Mouse (Mus musculus) liver, embryonic 11.5 days (tissue): Measurements from ENCODE around the gene Fyn. TPM values are rescaled to one million over a fixed set of nuclear protein-coding genes. Genes with fewer than 3 reads are reported as not detected.

Source experiments
- ATAC-seq: fragments of 200-750 bp; cut with Nextera tagmentation; replicated peaks from 2 replicates; pipeline ENCODE4 v1.8.0; 2017; ENCODE audit warnings: moderate number of reproducible peaks, mild to moderate bottlenecking, moderate TSS enrichment, moderate library complexity; ENCODE audit not compliant: low FRiP score
- DNase-seq: peaks from one replicate; pipeline ENCODE4 v3.0.0-alpha.2; 2017; ENCODE audit warnings: low spot score
- H3K27ac ChIP-seq: fragments of 300-500 bp; sonication (generic); 2 replicates; pipeline ENCODE4 v1.5.1; 2014; ENCODE audit warnings: mild to moderate bottlenecking, low read depth, low read length, control low read depth
- H3K27me3 ChIP-seq: fragments of 300-500 bp; sonication (generic); replicated peaks from 2 replicates; pipeline ENCODE4 v1.6.1; 2014; ENCODE audit warnings: low read length, mixed read lengths; ENCODE audit not compliant: control insufficient read depth, insufficient read depth
- H3K36me3 ChIP-seq: fragments of 300-500 bp; sonication (generic); 2 replicates; pipeline ENCODE4 v1.6.1; 2014; ENCODE audit warnings: mild to moderate bottlenecking, low read length, moderate library complexity, mixed read lengths; ENCODE audit not compliant: control insufficient read depth, insufficient read depth
- H3K4me1 ChIP-seq: fragments of 300-500 bp; sonication (generic); replicated peaks from 2 replicates; pipeline ENCODE4 v1.6.1; 2014; ENCODE audit warnings: low read length, mixed read lengths; ENCODE audit not compliant: control insufficient read depth, insufficient read depth
- H3K4me2 ChIP-seq: fragments of 300-500 bp; sonication (generic); 2 replicates; pipeline ENCODE4 v1.6.1; 2014; ENCODE audit warnings: mild to moderate bottlenecking, control low read depth, moderate library complexity
- H3K4me3 ChIP-seq: fragments of 300-500 bp; sonication (generic); 2 replicates; pipeline ENCODE4 v1.5.1; 2014; ENCODE audit warnings: low read depth, low read length, control low read depth
- H3K9ac ChIP-seq: fragments of 300-500 bp; sonication (generic); 2 replicates; pipeline ENCODE4 v1.6.1; 2014; ENCODE audit warnings: low read depth, low read length, control low read depth
- H3K9me3 ChIP-seq: fragments of 300-500 bp; sonication (generic); 2 replicates; pipeline ENCODE4 v1.6.1; 2016; ENCODE audit warnings: low read length, inconsistent platforms, mixed read lengths; ENCODE audit not compliant: control insufficient read depth
- whole genome bisulfite sequencing: fragments of 180-500 bp; shearing (Covaris S2); extraction: QIAGEN DNeasy Blood & Tissue Kit; methylation state at CpG from one replicate; pipeline ENCODE4 v1.1.7; 2014; 5-methylcytosine and 5-hydroxymethylcytosine counted together
- polyA plus RNA-seq: library from polyadenylated mRNA; unstranded; fragments of >200 nt; fragmentation: Nextera tagmentation; extraction: Ambion mirVana; gene quantifications from 2 replicates; pipeline ENCODE4 v1.2.1, GENCODE M21; 2014

Fyn gene
- polyA plus RNA-seq, 1 experiment from 2014 or later: 19.3 TPM

GRCm38 (mm10) chr10:39433893-39434292, 65.2 kb downstream of the Fyn start:
- H3K9me3 ChIP-seq: no peaks in the 10 kb centered on the region
- 86% methylated on average over 7 of the region's 7 CpGs for WGBS
- no peaks in the 10 kb centered on the region for H3K36me3 ChIP-seq
- no peak overlapping the region for H3K27ac ChIP-seq
- no peak overlapping the region for H3K9ac ChIP-seq
- no peak overlapping the region for H3K4me3 ChIP-seq
- no peak overlapping the region for H3K4me2 ChIP-seq
- DNase-seq (no peak), ATAC-seq (no peak)
- H3K4me1 ChIP-seq: 0 out of 2 replicates have a peak, but pooled peaks cover 3% of the 10 kb centered on the region
- H3K27me3 ChIP-seq: no peaks in the 10 kb centered on the region

- 58% methylated on average over 8 of the region's 8 CpGs for WGBS
- ATAC-seq: no peak
- no peak for DNase-seq
These were observed 66.2 kb downstream of the Fyn start for GRCm38 (mm10) chr10:39434758-39435448.

DNA sequence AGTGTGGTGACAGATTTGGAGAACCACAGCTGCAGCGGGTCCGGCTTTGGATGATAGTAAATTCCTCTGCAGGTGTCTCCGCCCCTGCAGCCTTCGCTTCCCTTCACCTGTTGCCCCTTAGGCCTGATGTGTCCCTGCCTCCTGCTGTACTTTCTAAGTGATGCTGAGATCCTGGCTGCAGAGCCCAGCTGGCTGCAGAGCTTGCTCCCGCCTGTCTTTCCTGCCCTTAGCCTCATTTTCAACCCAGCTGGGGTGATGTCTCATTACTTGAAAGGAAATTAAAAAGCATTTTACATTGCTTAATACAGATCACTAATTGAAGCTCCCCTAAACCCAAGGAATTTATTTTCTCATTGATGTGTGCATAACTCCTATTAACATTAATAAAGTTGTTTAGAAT, 70.2 kb downstream of the Fyn start:
- ATAC-seq (no peak), DNase-seq (no peak)
- Histone ChIP-seq H3K27me3 (no peaks in the 10 kb centered on the region), H3K4me3 (no peak overlapping the region), H3K4me1 (no peaks in the 10 kb centered on the region), H3K9me3 (no peaks in the 10 kb centered on the region), H3K4me2 (no peak overlapping the region), H3K9ac (no peak overlapping the region), H3K27ac (no peak overlapping the region), H3K36me3 (no peaks in the 10 kb centered on the region)
- 76% methylated on average over 5 of the region's 5 CpGs for WGBS

More at GRCm38 (mm10) chr10:39434758-39435448, 66.2 kb downstream of the Fyn start:
- Histone ChIP-seq H3K4me3 (no peak overlapping the region), H3K27me3 (no peaks in the 10 kb centered on the region), H3K9ac (no peak overlapping the region), H3K4me2 (no peak overlapping the region), H3K36me3 (no peaks in the 10 kb centered on the region), H3K9me3 (no peaks in the 10 kb centered on the region), H3K27ac (no peak overlapping the region), H3K4me1 (0 out of 2 replicates have a peak, but pooled peaks cover 3% of the 10 kb centered on the region)

DNA sequence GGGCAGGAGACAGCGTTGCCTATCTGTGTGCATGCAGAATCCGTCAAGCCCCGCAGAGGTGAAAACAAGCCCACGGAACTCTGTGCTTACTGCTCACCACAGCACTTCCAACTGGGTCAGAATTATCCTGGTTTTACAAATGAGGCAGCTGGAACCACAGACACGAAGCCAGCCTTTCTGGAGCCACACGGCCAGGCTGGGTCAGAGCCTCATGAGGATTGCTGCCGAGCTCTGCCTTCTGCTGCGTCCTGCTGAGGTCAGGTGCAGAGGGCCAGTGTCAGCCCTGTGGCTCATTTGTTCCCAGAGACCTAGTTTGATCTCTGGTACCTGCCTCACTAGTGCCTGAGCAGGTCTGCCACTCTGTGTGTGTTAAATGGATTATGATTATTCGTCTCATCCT, 71.9 kb downstream of the Fyn start:
- no peaks in the 10 kb centered on the region; the same call in 1 of the 2 replicates for H3K4me1 ChIP-seq
- H3K27me3 ChIP-seq: no peaks in the 10 kb centered on the region
- H3K27ac ChIP-seq: no peak overlapping the region
- H3K36me3 ChIP-seq: no peaks in the 10 kb centered on the region
- no peak overlapping the region for H3K4me2 ChIP-seq
- H3K9ac ChIP-seq: no peak overlapping the region
- no peak for DNase-seq
- no peaks in the 10 kb centered on the region for H3K9me3 ChIP-seq
- 80% methylated on average over 9 of the region's 9 CpGs for WGBS
- no peak overlapping the region for H3K4me3 ChIP-seq
- ATAC-seq: no peak

GRCm38 (mm10) chr10:39441636-39442035, 73.0 kb downstream of the Fyn start:
- no peak overlapping the region for H3K9ac ChIP-seq
- H3K4me3 ChIP-seq: no peak overlapping the region
- no peaks in the 10 kb centered on the region for H3K9me3 ChIP-seq
- no peak overlapping the region for H3K4me2 ChIP-seq
- no peaks in the 10 kb centered on the region for H3K27me3 ChIP-seq
- DNase-seq (no peak), ATAC-seq (no peak)
- H3K4me1 ChIP-seq: no peaks in the 10 kb centered on the region; the same call in 1 of the 2 replicates
- no peaks in the 10 kb centered on the region for H3K36me3 ChIP-seq
- H3K27ac ChIP-seq: no peak overlapping the region

GRCm38 (mm10) chr10:39443122-39443521, 74.5 kb downstream of the Fyn start:
- Histone ChIP-seq H3K9ac (no peak overlapping the region), H3K4me3 (no peak overlapping the region), H3K36me3 (no peaks in the 10 kb centered on the region), H3K4me1 (no peaks in the 10 kb centered on the region; the same call in 1 of the 2 replicates), H3K27ac (no peak overlapping the region), H3K9me3 (no peaks in the 10 kb centered on the region), H3K4me2 (no peak overlapping the region), H3K27me3 (no peaks in the 10 kb centered on the region)
- DNase-seq: no peak
- WGBS: 50% methylated on average over 2 of the region's 2 CpGs
- ATAC-seq: no peak

- no peak for ATAC-seq
- Histone ChIP-seq H3K4me3 (no peak overlapping the region), H3K9ac (no peak overlapping the region), H3K36me3 (no peaks in the 10 kb centered on the region), H3K4me1 (peaks cover 3% of the 10 kb centered on the region; the same call in 1 of the 2 replicates), H3K4me2 (no peak overlapping the region), H3K27ac (no peak overlapping the region), H3K9me3 (no peaks in the 10 kb centered on the region), H3K27me3 (no peaks in the 10 kb centered on the region)
- no peak for DNase-seq
These were observed 75.3 kb downstream of the Fyn start for GRCm38 (mm10) chr10:39443947-39444346.

DNA sequence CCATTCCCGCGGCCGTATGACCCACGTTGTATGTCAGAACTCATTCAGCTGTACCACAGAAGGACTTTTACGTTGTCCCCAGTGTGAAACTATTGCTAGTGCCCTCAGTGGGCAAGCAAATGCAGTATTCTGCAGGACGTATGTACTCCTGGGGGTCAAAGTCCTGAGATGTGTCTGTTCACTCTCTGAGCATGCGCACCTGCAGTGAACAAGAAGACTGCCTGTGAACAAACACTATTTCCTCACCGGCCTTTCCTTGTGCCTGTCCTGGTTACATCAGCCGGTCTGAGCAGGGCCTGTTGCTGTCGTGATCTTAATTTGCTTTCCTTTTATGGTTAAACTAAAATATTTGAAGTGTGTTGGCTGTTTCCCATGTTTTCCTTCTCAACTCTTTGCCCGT, 77.2 kb downstream of the Fyn start:
- no peaks in the 10 kb centered on the region for H3K36me3 ChIP-seq
- H3K4me3 ChIP-seq: no peak overlapping the region
- DNase-seq (no peak), ATAC-seq (no peak)
- no peak overlapping the region for H3K9ac ChIP-seq
- H3K4me1 ChIP-seq: peaks cover 5% of the 10 kb centered on the region; the same call in 1 of the 2 replicates
- no peak overlapping the region for H3K4me2 ChIP-seq
- H3K27me3 ChIP-seq: no peaks in the 10 kb centered on the region
- no peaks in the 10 kb centered on the region for H3K9me3 ChIP-seq
- H3K27ac ChIP-seq: no peak overlapping the region
- 88% methylated on average over 11 of the region's 11 CpGs for WGBS

- ATAC-seq: no peak
- H3K9me3 ChIP-seq: no peaks in the 10 kb centered on the region
- DNase-seq: no peak
- WGBS: 93% methylated on average over 5 of the region's 5 CpGs
- peaks cover 5% of the 10 kb centered on the region; the same call in 1 of the 2 replicates for H3K4me1 ChIP-seq
- no peak overlapping the region for H3K4me3 ChIP-seq
- no peak overlapping the region for H3K9ac ChIP-seq
- no peaks in the 10 kb centered on the region for H3K36me3 ChIP-seq
- H3K4me2 ChIP-seq: no peak overlapping the region
- no peaks in the 10 kb centered on the region for H3K27me3 ChIP-seq
- H3K27ac ChIP-seq: no peak overlapping the region; the same call in 1 of the 2 replicates
These were observed 78.1 kb downstream of the Fyn start for GRCm38 (mm10) chr10:39446706-39447105.
